Mouse (Mus musculus): ENCODE measurements around the gene Zfp541.

Zfp541 gene

GRCm38 (mm10) chr7:16125829-16126228, 64.2 kb downstream of the Zfp541 start:
- no peak for DNase-seq (ENCODE audit: low read depth, low spot score)

DNA sequence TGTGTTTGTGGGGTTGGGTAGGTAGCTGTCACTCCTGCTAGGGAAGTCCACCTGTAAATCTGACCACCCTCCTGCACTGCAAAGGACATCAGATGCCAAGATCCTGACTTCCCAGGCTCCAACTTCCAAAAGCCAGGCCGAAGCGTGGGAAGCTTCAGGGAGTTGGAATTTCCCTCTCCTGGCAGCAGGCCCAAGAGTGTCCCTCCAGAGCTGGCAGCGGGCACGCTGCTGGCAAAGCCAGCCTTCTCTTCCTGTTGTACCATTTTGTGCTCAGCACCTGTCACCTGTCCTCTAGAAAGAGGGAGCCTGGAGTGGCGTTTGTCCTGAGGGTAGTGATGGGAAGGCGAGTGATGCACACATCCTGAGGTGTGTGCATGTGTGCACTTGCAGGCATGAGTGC, 66.7 kb downstream of the Zfp541 start:
- DNase-seq (ENCODE audit: low read depth, low spot score): no peak

- no peak for DNase-seq (ENCODE audit: low read depth, low spot score)
These were observed 67.3 kb downstream of the Zfp541 start for GRCm38 (mm10) chr7:16128899-16129298.

DNA sequence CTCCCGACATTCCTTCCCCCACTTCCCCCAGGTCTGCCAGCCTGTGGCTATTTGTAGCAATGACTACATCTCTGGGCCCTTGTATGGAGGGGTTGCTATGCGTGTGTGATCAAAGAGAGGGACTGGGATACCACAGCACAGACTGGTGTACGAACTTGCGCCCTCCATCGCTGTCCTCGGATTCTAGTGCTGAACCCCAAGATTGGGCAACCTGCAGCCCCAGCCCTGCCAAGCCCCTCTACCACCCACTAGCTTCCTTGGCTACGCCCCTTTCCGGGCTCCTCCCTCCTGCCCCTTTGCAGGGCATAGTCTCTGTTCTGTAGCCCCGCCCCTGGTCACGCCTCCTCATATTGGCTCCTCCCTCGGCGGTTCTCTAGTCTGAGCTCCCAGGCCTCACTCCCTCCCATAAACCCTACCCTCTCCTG, 67.8 kb downstream of the Zfp541 start, which contains the start of gene Slc8a2:
TSS of gene Slc8a2 (plus strand) at position 406 of the 425 bp plus-strand sequence.
- no peak for DNase-seq (ENCODE audit: low read depth, low spot score)

DNA sequence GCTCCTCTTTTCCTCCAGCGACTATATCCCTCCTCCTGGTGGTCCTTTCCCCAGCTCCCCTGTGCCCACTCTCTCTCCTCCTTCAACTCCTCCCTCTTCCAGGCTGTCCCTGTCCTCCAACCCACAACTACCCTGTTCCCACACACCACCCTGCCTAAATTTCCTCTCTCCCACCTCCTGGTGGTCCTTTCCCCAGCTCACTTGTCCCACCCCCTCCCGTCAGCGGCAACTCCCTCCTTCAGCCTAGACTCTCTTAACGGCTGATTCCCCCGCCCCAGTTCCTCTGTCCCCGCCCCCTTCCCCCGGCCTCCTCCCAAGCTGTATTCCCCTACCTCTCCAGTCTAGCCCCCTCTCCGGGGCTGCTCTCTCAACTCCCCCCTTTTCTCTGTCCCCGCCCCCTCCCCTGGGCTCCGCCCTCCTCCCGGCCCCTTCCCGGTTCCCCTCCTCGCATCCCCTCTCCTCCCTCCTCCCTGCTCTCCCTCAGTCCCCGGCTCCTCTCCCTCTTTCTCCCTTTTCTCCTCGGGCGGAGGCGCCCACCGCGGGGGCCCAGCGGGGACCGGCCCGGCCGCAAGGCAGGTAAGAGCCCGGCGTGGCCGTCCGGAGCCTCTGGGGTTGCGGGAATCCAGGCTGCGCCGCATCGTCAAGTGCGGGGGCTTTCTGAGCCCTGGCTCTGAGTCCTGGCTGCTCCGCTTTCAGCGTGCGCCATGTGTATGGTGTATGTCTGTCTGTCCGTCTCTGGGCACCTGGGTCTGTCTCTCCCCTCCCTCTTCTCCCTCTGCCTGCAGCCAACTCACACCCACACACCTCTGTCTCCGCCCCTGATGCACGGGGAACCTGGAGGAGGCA, 68.5 kb downstream of the Zfp541 start:
- DNase-seq (ENCODE audit: low read depth, low spot score): no peak

DNA sequence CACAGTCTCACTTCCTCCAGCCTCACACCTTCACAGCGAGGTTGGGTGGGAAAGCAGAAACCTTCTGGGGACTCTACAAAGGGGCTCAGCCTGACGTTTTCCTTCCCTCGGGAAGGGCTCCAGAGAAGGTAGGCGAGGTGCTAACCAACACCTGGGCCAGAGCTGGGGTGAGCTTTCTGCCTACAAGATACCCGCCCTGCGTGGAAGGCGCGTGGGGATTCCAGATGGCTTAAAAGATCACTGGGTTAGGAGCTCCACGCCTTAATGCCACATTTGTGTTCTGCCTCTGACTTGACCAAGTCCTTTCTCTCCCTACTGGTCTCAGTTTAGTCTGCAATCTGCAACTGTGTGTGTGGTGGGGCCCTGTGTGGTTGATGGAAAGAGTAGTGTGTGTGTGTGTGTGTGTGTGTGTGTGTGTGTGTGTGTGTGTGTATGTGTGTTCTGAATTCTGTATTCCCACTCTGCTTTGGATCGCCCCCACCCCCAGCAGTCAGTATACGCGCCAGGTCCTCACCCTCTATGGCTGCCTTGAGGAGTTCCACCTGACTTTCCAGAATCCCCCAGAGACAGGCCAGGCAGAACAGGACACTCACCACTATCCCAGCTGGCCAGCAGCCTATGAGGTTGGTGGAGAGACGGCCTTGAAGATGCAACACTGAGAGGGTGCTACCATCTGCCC, 69.5 kb downstream of the Zfp541 start:
- DNase-seq (ENCODE audit: low read depth, low spot score): no peak

- DNase-seq (ENCODE audit: low read depth, low spot score): no peak
These were observed 70.6 kb downstream of the Zfp541 start for GRCm38 (mm10) chr7:16132161-16132581.

DNA sequence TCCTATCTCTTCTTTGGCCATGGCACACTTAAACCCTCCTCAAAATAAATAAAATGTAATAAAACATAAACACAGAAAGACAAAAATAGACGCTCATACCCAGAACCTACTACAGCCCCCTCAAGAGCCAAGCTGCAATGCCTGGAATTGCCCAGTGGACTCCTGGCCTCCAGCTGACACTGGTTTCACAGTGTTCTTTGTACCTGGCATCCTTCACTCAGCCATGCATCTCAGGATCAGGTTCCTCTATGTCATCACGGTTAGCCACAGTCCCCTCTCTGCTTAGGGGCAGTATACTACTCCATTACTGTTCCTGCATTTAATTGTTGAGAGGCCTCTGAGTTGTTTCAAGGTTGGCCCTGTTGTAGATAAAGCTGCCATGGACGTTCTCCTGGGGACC, 71.3 kb downstream of the Zfp541 start:
- no peak for DNase-seq (ENCODE audit: low read depth, low spot score)

DNA sequence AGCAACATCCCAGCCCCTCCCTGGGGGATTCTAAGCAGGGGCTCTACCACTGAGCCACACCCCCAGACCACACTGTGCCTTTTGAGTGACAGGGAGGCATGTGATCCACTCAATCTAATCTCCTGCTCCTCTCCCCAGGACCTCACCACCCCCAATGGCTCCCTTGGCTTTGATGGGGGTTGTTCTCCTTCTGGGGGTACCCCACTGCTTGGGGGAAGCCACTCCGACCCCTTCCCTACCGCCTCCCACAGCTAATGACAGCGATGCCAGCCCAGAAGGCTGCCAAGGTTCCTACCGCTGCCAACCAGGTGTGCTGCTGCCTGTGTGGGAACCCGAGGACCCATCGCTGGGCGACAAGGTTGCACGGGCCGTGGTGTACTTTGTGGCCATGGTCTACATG, 72.1 kb downstream of the Zfp541 start:
- DNase-seq (ENCODE audit: low read depth, low spot score): no peak

GRCm38 (mm10) chr7:16134951-16135392, 73.4 kb downstream of the Zfp541 start:
- DNase-seq (ENCODE audit: low read depth, low spot score): no peak
